Comparison of ENCODE assay signal across 34 mouse cellular contexts in the genomic region with DNA sequence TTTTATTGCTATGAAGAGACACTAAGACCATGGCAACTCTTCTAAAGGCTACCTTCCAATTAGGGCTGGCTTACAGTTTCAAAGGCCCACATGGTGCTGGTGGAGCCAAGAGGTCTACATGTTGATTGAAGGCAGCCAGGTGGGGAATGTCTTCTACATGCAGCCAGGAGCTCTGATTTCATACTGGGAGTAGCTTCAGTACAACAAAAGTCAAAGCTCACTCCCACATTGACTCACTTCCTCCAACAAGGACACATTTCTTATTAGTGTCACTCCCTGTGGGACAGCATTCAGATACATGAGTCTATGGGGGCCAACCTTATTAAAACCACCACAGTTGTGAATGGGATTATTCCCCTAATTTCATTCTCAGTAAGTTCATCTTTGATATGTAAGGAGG. TPM values are rescaled to one million over a fixed set of nuclear protein-coding genes. Genes with fewer than 3 reads are reported as not detected.
"Had no signal": no experiment of that assay in that cellular context is flagged by ENCODE, and none has a peak within 500 bp of the region (broad histone marks: within the 10 kb centered on the region; RNA-seq: fewer than 3 reads in every experiment).

No protein-coding gene starts in this region.

- H3K4me1 ChIP-seq: heart, embryonic 10.5 days; heart, embryonic 12.5 days; heart, embryonic 13.5 days; heart, embryonic 15.5 days; hindbrain, embryonic 10.5 days; hindbrain, embryonic 12.5 days; hindbrain, embryonic 13.5 days; hindbrain, embryonic 15.5 days; intestine, embryonic 15.5 days; kidney, embryonic 15.5 days had no signal

- H3K9ac ChIP-seq: heart, embryonic 12.5 days; heart, embryonic 13.5 days; heart, embryonic 15.5 days; hindbrain, embryonic 12.5 days; hindbrain, embryonic 13.5 days; hindbrain, embryonic 14.5 days; hindbrain, embryonic 15.5 days; intestine, embryonic 15.5 days; kidney, embryonic 15.5 days had no signal

- H3K27me3 ChIP-seq: heart, embryonic 12.5 days; heart, embryonic 13.5 days; heart, embryonic 15.5 days; hindbrain, embryonic 12.5 days; hindbrain, embryonic 13.5 days; hindbrain, embryonic 15.5 days; intestine, embryonic 15.5 days; kidney, embryonic 15.5 days had no signal

- H3K9me3 ChIP-seq: heart, embryonic 10.5 days; heart, embryonic 12.5 days; heart, embryonic 13.5 days; heart, embryonic 15.5 days; hindbrain, embryonic 10.5 days; hindbrain, embryonic 12.5 days; hindbrain, embryonic 13.5 days; hindbrain, embryonic 15.5 days; intestine, embryonic 15.5 days; kidney, embryonic 15.5 days had no signal

- DNase-seq: heart, postnatal 10 days; heart, postnatal 14 days; heart, postnatal 36 days; heart, postnatal 4 days; kidney, adult 11 months; kidney, adult 18-20 months; kidney, adult 2 months; kidney, adult 8-10 months; kidney, adult 9 months; kidney, postnatal 10 days; kidney, postnatal 14 days; kidney, postnatal 25 days; kidney, postnatal 36 days; kidney, postnatal 4 days; layer of hippocampus, adult 9-11 months; layer of hippocampus, postnatal 36 days had no signal

- H3K27ac ChIP-seq: heart, embryonic 10.5 days; heart, embryonic 13.5 days; heart, embryonic 15.5 days; hindbrain, embryonic 10.5 days; hindbrain, embryonic 12.5 days; hindbrain, embryonic 13.5 days; hindbrain, embryonic 14.5 days; hindbrain, embryonic 15.5 days; hindbrain, postnatal 0 days; intestine, embryonic 15.5 days; kidney, embryonic 15.5 days; kidney, postnatal 0 days; left cerebral cortex, adult 2 months had no signal

- H3K36me3 ChIP-seq: heart, embryonic 10.5 days; heart, embryonic 12.5 days; heart, embryonic 13.5 days; heart, embryonic 15.5 days; hindbrain, embryonic 10.5 days; hindbrain, embryonic 12.5 days; intestine, embryonic 15.5 days; kidney, embryonic 15.5 days had no signal

- H3K4me2 ChIP-seq: heart, embryonic 11.5 days; heart, embryonic 12.5 days; heart, embryonic 13.5 days; heart, embryonic 15.5 days; hindbrain, embryonic 12.5 days; hindbrain, embryonic 13.5 days; hindbrain, embryonic 14.5 days; hindbrain, embryonic 15.5 days; intestine, embryonic 15.5 days; kidney, embryonic 15.5 days had no signal

- H3K4me3 ChIP-seq: heart, embryonic 10.5 days; heart, embryonic 12.5 days; heart, embryonic 13.5 days; heart, embryonic 15.5 days; hindbrain, embryonic 10.5 days; hindbrain, embryonic 12.5 days; hindbrain, embryonic 13.5 days; hindbrain, embryonic 15.5 days; intestine, embryonic 15.5 days; kidney, embryonic 15.5 days; left cerebral cortex, adult 2 months had no signal

RNA-seq across cellular contexts. Expression of gene St6gal2, which starts 23.8 kb away (rescaled TPM):
- total RNA-seq: heart, postnatal 10 days; heart, postnatal 14 days; heart, postnatal 25 days; heart, postnatal 36 days; hematopoietic stem cell, adult 5-6 weeks had no signal
- polyA plus RNA-seq: inflammation-experienced regulatory T-cells, adult 6 months; kidney, adult 2 months had no signal
